Mouse (Mus musculus) granulocyte monocyte progenitor cell, adult 5-6 weeks (primary cell): ENCODE measurements around the gene Nkx2-3. TPM values are rescaled to one million over a fixed set of nuclear protein-coding genes. Genes with fewer than 3 reads are reported as not detected.

Source experiments
- ATAC-seq: replicated peaks from 2 replicates; pipeline ENCODE4 v1.8.0; 2016; ENCODE audit warnings: mild to moderate bottlenecking, moderate TSS enrichment, inconsistent platforms; ENCODE audit not compliant: poor library complexity, severe bottlenecking
- total RNA-seq, 2 experiments: library from RNA; stranded (forward) in 1 of 2; stranded (reverse) in 1 of 2; fragments of 200-712, 200-1000 nt in 1 of 2; fragments of >200 nt in 1 of 2; fragmentation: Nextera tagmentation in 1 of 2; gene quantifications; 2 replicates each; pipeline ENCODE4 v1.2.3; 2014 to 2017

The Nkx2-3 gene
- total RNA-seq, 2 experiments from 2014 or later: not detected

- ATAC-seq: no peak
Observed at GRCm38 (mm10) chr19:43662176-43662967, 50.2 kb downstream of the Nkx2-3 start.

GRCm38 (mm10) chr19:43663471-43663870 is 51.3 kb downstream of the Nkx2-3 start:
- no peak for ATAC-seq

Other genes with a start within 250 kb of the Nkx2-3 start
- not detected in 2 replicates for gene Hpse2, start 224.0 kb upstream of the Nkx2-3 start, total RNA-seq (2014; fragmentation: Nextera tagmentation)
- not detected in 2 replicates for gene Hpse2, start 224.0 kb upstream of the Nkx2-3 start, total RNA-seq (2017)
- not detected in 2 replicates for gene Cnnm1, start 171.9 kb upstream of the Nkx2-3 start, total RNA-seq (2014; fragmentation: Nextera tagmentation)
- gene Cnnm1, start 171.9 kb upstream of the Nkx2-3 start, total RNA-seq (2017): not detected in 2 replicates
- gene Got1, start 87.7 kb upstream of the Nkx2-3 start, total RNA-seq (2014; fragmentation: Nextera tagmentation): 22.6 and 36.8 TPM in 2 replicates
- gene Got1, start 87.7 kb upstream of the Nkx2-3 start, total RNA-seq (2017): 17.3 and 21.5 TPM in 2 replicates
- 47.1 and 50.0 TPM in 2 replicates for gene Slc25a28, start 62.6 kb downstream of the Nkx2-3 start, total RNA-seq (2014; fragmentation: Nextera tagmentation)
- 36.0 and 36.1 TPM in 2 replicates for gene Slc25a28, start 62.6 kb downstream of the Nkx2-3 start, total RNA-seq (2017)
- 22.0 and 23.1 TPM in 2 replicates for gene Entpd7, start 77.3 kb downstream of the Nkx2-3 start, total RNA-seq (2014; fragmentation: Nextera tagmentation)
- gene Entpd7, start 77.3 kb downstream of the Nkx2-3 start, total RNA-seq (2017): 7.0 and 12.3 TPM in 2 replicates
- 29.7 and 33.8 TPM in 2 replicates for gene Cutc, start 140.7 kb downstream of the Nkx2-3 start, total RNA-seq (2014; fragmentation: Nextera tagmentation)
- gene Cutc, start 140.7 kb downstream of the Nkx2-3 start, total RNA-seq (2017): 22.3 and 46.1 TPM in 2 replicates
- 9.6 and 12.8 TPM in 2 replicates for gene Cox15, start 140.7 kb downstream of the Nkx2-3 start, total RNA-seq (2014; fragmentation: Nextera tagmentation)
- gene Cox15, start 140.7 kb downstream of the Nkx2-3 start, total RNA-seq (2017): 14.7 and 17.1 TPM in 2 replicates
- 3.2 and 7.3 TPM in 2 replicates for gene Abcc2, start 169.9 kb downstream of the Nkx2-3 start, total RNA-seq (2014; fragmentation: Nextera tagmentation)
- gene Abcc2, start 169.9 kb downstream of the Nkx2-3 start, total RNA-seq (2017): 5.3 and 6.7 TPM in 2 replicates